Mouse (Mus musculus) olfactory bulb, adult 2 months (tissue): ENCODE measurements around the gene Dlgap4.

Source experiments
- CTCF ChIP-seq: fragments of 200-500 bp; IDR thresholded peaks from 2 replicates; pipeline ENCODE4 v1.5.1; 2012; ENCODE audit warnings: low read depth, mild to moderate bottlenecking, low read length, moderate library complexity; ENCODE audit not compliant: insufficient read depth
- POLR2A ChIP-seq: fragments of 200-500 bp; IDR thresholded peaks from 2 replicates; pipeline ENCODE4 v1.6.1; 2012; ENCODE audit warnings: mild to moderate bottlenecking, low read depth, low read length, moderate library complexity; ENCODE audit not compliant: insufficient read depth

GRCm38 (mm10) chr2:156735761-156736335 lies 122.3 kb downstream of the Dlgap4 start:
- TF ChIP-seq CTCF (no peak), POLR2A (no peak)
